Mouse (Mus musculus) lung, embryonic 16.5 days (tissue): ENCODE measurements around the gene Hcn4. TPM values are rescaled to one million over a fixed set of nuclear protein-coding genes. Genes with fewer than 3 reads are reported as not detected.

Experiments
- ATAC-seq: fragments of 200-750 bp; cut with Nextera tagmentation; 2 replicates; pipeline ENCODE4 v1.8.0; 2017; ENCODE audit warnings: low read depth, mild to moderate bottlenecking, moderate library complexity
- H3K27ac ChIP-seq: fragments of 300-500 bp; sonication (generic); 2 replicates; pipeline ENCODE4 v1.5.1; 2014; ENCODE audit warnings: mild to moderate bottlenecking, control low read depth, low read length
- H3K27me3 ChIP-seq: fragments of 300-500 bp; sonication (generic); 2 replicates; pipeline ENCODE4 v1.6.1; 2014; ENCODE audit warnings: low read depth, low read length, mixed read lengths; ENCODE audit not compliant: control insufficient read depth, insufficient read depth
- H3K36me3 ChIP-seq: fragments of 300-500 bp; sonication (generic); 2 replicates; pipeline ENCODE4 v1.6.1; 2014; ENCODE audit warnings: low read length; ENCODE audit not compliant: control insufficient read depth, insufficient read depth
- H3K4me1 ChIP-seq: fragments of 300-500 bp; sonication (generic); replicated peaks from 2 replicates; pipeline ENCODE4 v1.6.1; 2014; ENCODE audit warnings: low read length, mixed read lengths; ENCODE audit not compliant: control insufficient read depth, insufficient read depth
- H3K4me2 ChIP-seq: fragments of 300-500 bp; sonication (generic); 2 replicates; pipeline ENCODE4 v1.6.1; 2014; ENCODE audit warnings: low read depth, low read length, control low read depth
- H3K4me3 ChIP-seq: fragments of 300-500 bp; sonication (generic); 2 replicates; pipeline ENCODE4 v1.5.1; 2014; ENCODE audit warnings: mild to moderate bottlenecking, low read length, control low read depth
- H3K9ac ChIP-seq: fragments of 300-500 bp; sonication (generic); 2 replicates; pipeline ENCODE4 v1.6.1; 2014; ENCODE audit warnings: low read length, control low read depth
- H3K9me3 ChIP-seq: fragments of 300-500 bp; sonication (generic); 2 replicates; pipeline ENCODE4 v1.6.1; 2016; ENCODE audit warnings: low read length; ENCODE audit not compliant: control insufficient read depth
- WGBS: fragments of 180-500 bp; shearing (Covaris S2); extraction: QIAGEN DNeasy Blood & Tissue Kit; methylation state at CpG from one replicate; pipeline ENCODE4 v1.1.7; 2014; 5-methylcytosine and 5-hydroxymethylcytosine counted together
- polyA plus RNA-seq: library from polyadenylated mRNA; unstranded; fragments of >200 nt; fragmentation: Nextera tagmentation; extraction: Ambion mirVana; gene quantifications from 2 replicates; pipeline ENCODE4 v1.2.1, GENCODE M21; 2015

Hcn4 gene
- polyA plus RNA-seq, 1 experiment from 2014 or later, result 0.21 TPM

- no peaks in the 10 kb centered on the region for H3K4me1 ChIP-seq
- H3K27me3 ChIP-seq, result no peaks in the 10 kb centered on the region; the same call in 1 of the 2 replicates
- no peak overlapping the region for H3K27ac ChIP-seq
- no peaks in the 10 kb centered on the region for H3K36me3 ChIP-seq
- WGBS, result 49% methylated on average over 3 of the region's 3 CpGs
- H3K4me3 ChIP-seq, result no peak overlapping the region
- H3K9ac ChIP-seq, result no peak overlapping the region
- no peak for ATAC-seq
- H3K4me2 ChIP-seq, result no peak overlapping the region
- no peaks in the 10 kb centered on the region for H3K9me3 ChIP-seq
These were observed 12.0 kb upstream of the Hcn4 start for GRCm38 (mm10) chr9:58811171-58811570.

- Histone ChIP-seq H3K4me3 (no peak overlapping the region), H3K4me2 (no peak overlapping the region), H3K36me3 (no peaks in the 10 kb centered on the region), H3K4me1 (no peaks in the 10 kb centered on the region), H3K27me3 (peaks cover 14% of the 10 kb centered on the region), H3K9ac (no peak overlapping the region), H3K27ac (no peak overlapping the region), H3K9me3 (no peaks in the 10 kb centered on the region)
- ATAC-seq, result no peak
- 40% methylated on average over 15 of the region's 15 CpGs for WGBS
These were observed 7.5 kb upstream of the Hcn4 start for GRCm38 (mm10) chr9:58815552-58816260.

DNA sequence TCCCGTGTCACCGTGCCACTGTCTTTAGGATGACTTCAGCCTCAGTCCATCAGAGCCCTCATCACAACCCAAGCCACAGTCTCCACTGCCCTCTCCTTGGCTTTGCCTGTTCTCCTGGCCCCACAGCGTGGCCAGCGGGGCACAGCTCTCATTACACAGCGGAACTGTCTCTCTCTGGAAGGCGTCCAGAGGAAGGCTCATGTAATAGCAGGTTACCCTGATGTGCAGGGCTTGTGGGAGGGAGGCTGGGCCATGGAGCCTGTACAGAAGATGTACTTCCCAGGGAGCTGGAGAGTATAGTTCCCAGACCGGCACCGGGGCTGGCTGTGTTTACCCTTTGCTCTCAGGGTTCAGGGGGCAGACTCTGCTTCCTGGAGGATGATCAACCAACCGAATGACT lies 6.8 kb upstream of the Hcn4 start:
- peaks cover 19% of the 10 kb centered on the region for H3K27me3 ChIP-seq

DNA sequence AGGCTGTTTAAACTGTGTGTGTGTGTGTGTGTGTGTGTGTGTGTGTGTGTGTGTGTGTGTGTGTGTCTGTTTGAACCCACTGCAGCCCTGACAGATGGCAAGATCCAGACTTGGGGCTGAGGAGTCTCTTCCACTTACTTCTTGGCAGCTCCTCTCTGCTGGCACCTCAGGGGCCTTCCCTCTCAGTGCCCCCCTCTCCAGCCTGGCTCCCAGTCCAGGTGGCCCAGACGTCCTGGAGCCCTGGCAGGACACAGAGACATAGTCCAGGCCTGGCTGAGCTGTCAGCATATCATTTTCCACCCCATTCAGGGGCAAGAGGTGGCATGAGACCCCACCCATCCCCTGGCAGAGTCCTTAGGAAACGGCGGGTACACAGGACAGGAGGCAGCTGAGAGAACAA lies 5.5 kb upstream of the Hcn4 start:
- ATAC-seq, result no peak
- Histone ChIP-seq H3K36me3 (no peaks in the 10 kb centered on the region), H3K27ac (no peak overlapping the region), H3K4me3 (no peak overlapping the region), H3K4me1 (no peaks in the 10 kb centered on the region), H3K9ac (no peak overlapping the region), H3K9me3 (no peaks in the 10 kb centered on the region), H3K27me3 (peaks cover 30% of the 10 kb centered on the region), H3K4me2 (no peak overlapping the region)
- WGBS, result 38% methylated on average over 3 of the region's 3 CpGs

More for the DNA sequence above, 6.8 kb upstream of the Hcn4 start:
- Histone ChIP-seq H3K36me3 (no peaks in the 10 kb centered on the region), H3K9me3 (no peaks in the 10 kb centered on the region), H3K4me3 (no peak overlapping the region), H3K4me1 (no peaks in the 10 kb centered on the region), H3K9ac (no peak overlapping the region), H3K4me2 (no peak overlapping the region), H3K27ac (no peak overlapping the region)
- 39% methylated on average over 9 of the region's 9 CpGs for WGBS
- no peak for ATAC-seq

- H3K27ac ChIP-seq, result no peak overlapping the region
- peak overlapping the region; percentile 71 for H3K4me3 ChIP-seq
- no peaks in the 10 kb centered on the region for H3K9me3 ChIP-seq
- peak; percentile 84 for ATAC-seq
- peaks cover 60% of the 10 kb centered on the region for H3K27me3 ChIP-seq
- H3K36me3 ChIP-seq, result no peaks in the 10 kb centered on the region
- under 1% methylated on average over 62 of the region's 62 CpGs for WGBS
- peaks cover 8% of the 10 kb centered on the region for H3K4me1 ChIP-seq
- peak overlapping the region; percentile 95 for H3K4me2 ChIP-seq
- peak overlapping the region; percentile 65 for H3K9ac ChIP-seq
These were observed 651 bp upstream of the Hcn4 start for GRCm38 (mm10) chr9:58822431-58823091.

DNA sequence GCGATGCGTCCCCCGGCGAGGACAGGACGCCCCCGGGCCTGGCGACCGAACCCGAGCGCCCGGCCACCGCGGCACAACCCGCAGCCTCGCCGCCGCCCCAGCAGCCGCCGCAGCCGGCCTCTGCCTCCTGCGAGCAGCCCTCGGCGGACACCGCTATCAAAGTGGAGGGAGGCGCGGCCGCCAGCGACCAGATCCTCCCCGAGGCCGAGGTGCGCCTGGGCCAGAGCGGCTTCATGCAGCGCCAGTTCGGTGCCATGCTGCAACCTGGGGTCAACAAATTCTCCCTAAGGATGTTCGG lies 655 bp downstream of the Hcn4 start:
- 1% methylated on average over 28 of the region's 35 CpGs for WGBS
- Histone ChIP-seq H3K9ac (peak overlapping the region; percentile 65), H3K4me1 (peaks cover 8% of the 10 kb centered on the region), H3K27me3 (peaks cover 54% of the 10 kb centered on the region), H3K4me3 (peak overlapping the region; percentile 71), H3K4me2 (peak overlapping the region; percentile 95), H3K9me3 (no peaks in the 10 kb centered on the region), H3K27ac (no peak overlapping the region), H3K36me3 (no peaks in the 10 kb centered on the region)
- no peak for ATAC-seq

DNA sequence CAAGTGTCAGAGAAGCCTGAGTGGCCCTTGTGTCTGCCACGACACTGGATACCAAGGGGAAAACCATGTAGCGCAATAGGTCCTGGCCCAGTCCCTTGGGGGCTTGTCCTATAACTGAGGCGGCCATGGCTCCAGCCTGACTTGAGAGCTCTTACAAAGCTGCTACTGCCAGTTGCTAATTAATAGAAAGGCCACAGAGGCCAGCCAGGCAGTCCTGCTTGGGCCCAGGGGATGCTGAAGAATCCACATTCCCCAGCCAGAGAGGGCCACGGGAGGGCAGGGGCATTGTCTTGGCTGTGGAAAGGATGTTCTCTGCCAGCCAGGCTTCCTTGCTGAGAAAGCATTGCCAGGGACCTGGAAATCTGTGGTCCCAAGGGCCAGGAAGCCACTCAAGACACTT lies 6.4 kb downstream of the Hcn4 start:
- Histone ChIP-seq H3K27me3 (peaks cover 10% of the 10 kb centered on the region), H3K4me1 (no peaks in the 10 kb centered on the region; the same call in 1 of the 2 replicates), H3K36me3 (no peaks in the 10 kb centered on the region), H3K9ac (no peak overlapping the region), H3K4me2 (no peak overlapping the region), H3K9me3 (no peaks in the 10 kb centered on the region), H3K27ac (no peak overlapping the region), H3K4me3 (no peak overlapping the region)
- ATAC-seq, result no peak
- WGBS, result 45% methylated on average over 4 of the region's 4 CpGs

- Histone ChIP-seq H3K4me2 (no peak overlapping the region), H3K9ac (no peak overlapping the region), H3K4me1 (no peaks in the 10 kb centered on the region; the same call in 1 of the 2 replicates), H3K27me3 (no peaks in the 10 kb centered on the region), H3K9me3 (no peaks in the 10 kb centered on the region), H3K27ac (no peak overlapping the region), H3K4me3 (no peak overlapping the region), H3K36me3 (no peaks in the 10 kb centered on the region)
- ATAC-seq, result no peak
- 54% methylated on average over 3 of the region's 3 CpGs for WGBS
These were observed 9.7 kb downstream of the Hcn4 start for GRCm38 (mm10) chr9:58832939-58833338.

GRCm38 (mm10) chr9:58837174-58837573 lies 14.0 kb downstream of the Hcn4 start:
- H3K27me3 ChIP-seq, result no peaks in the 10 kb centered on the region
- no peak overlapping the region for H3K27ac ChIP-seq
- ATAC-seq, result no peak
- no peaks in the 10 kb centered on the region for H3K9me3 ChIP-seq
- no peak overlapping the region for H3K4me2 ChIP-seq
- 35% methylated on average over 5 of the region's 5 CpGs for WGBS
- no peaks in the 10 kb centered on the region; the same call in 1 of the 2 replicates for H3K4me1 ChIP-seq
- H3K9ac ChIP-seq, result no peak overlapping the region
- no peaks in the 10 kb centered on the region for H3K36me3 ChIP-seq
- H3K4me3 ChIP-seq, result no peak overlapping the region
